Mouse (Mus musculus): ENCODE data around the gene Kiss1. TPM values are rescaled to one million over a fixed set of nuclear protein-coding genes. Genes with fewer than 3 reads are reported as not detected.

The Kiss1 gene
- polyA plus RNA-seq, 1 experiment from 2014 or later = not detected

- Histone ChIP-seq H3K9me3 (no peaks in the 10 kb centered on the region; the same call in 1 of the 2 replicates), H3K4me2 (replicated peaks) (no peak overlapping the region), H3K4me3 (replicated peaks) (no peak overlapping the region), H3K27ac (no peak overlapping the region), H3K27me3 (replicated peaks) (peaks cover 11% of the 10 kb centered on the region; the same call in 1 of the 2 replicates), H3K4me1 (replicated peaks) (peaks cover 26% of the 10 kb centered on the region), H3K36me3 (no peaks in the 10 kb centered on the region), H3K9ac (no peak overlapping the region)
- no peak for ATAC-seq
- 59% methylated on average over 2 of the region's 2 CpGs for WGBS
Observed at GRCm38 (mm10) chr1:133364890-133365289, 43.2 kb downstream of the Kiss1 start.

- Histone ChIP-seq H3K9me3 (no peaks in the 10 kb centered on the region), H3K4me3 (replicated peaks) (no peak overlapping the region), H3K4me1 (replicated peaks) (peaks cover 34% of the 10 kb centered on the region), H3K9ac (no peak overlapping the region), H3K36me3 (no peaks in the 10 kb centered on the region), H3K4me2 (replicated peaks) (no peak overlapping the region), H3K27me3 (replicated peaks) (peaks cover 11% of the 10 kb centered on the region; the same call in 1 of the 2 replicates), H3K27ac (no peak overlapping the region)
- ATAC-seq = no peak
- WGBS = 38% methylated on average over 10 of the region's 10 CpGs
Observed at GRCm38 (mm10) chr1:133366951-133367605, 45.4 kb downstream of the Kiss1 start.

GRCm38 (mm10) chr1:133367606-133368488, 46.2 kb downstream of the Kiss1 start:
- Histone ChIP-seq H3K4me3 (replicated peaks) (no peak overlapping the region), H3K27ac (peak overlapping the region; percentile 60; the same call in 1 of the 2 replicates)

GRCm38 (mm10) chr1:133368644-133369043, 47.0 kb downstream of the Kiss1 start:
- no peak for ATAC-seq
- Histone ChIP-seq H3K4me3 (replicated peaks) (no peak overlapping the region), H3K36me3 (no peaks in the 10 kb centered on the region), H3K9ac (no peak overlapping the region), H3K27me3 (replicated peaks) (peaks cover 11% of the 10 kb centered on the region; the same call in 1 of the 2 replicates), H3K9me3 (no peaks in the 10 kb centered on the region), H3K4me1 (replicated peaks) (peaks cover 33% of the 10 kb centered on the region), H3K4me2 (replicated peaks) (no peak overlapping the region), H3K27ac (no peak overlapping the region)
- 67% methylated on average over 10 of the region's 10 CpGs for WGBS

More at GRCm38 (mm10) chr1:133367606-133368488, 46.2 kb downstream of the Kiss1 start:
- ATAC-seq = no peak
- peak overlapping the region; percentile 17; the same call in 1 of the 2 replicates for H3K9ac ChIP-seq
- WGBS = 20% methylated on average over 11 of the region's 11 CpGs
- no peaks in the 10 kb centered on the region for H3K36me3 ChIP-seq
- peak overlapping the region; percentile 36; the same call in 1 of the 2 replicates for H3K4me2 ChIP-seq (replicated peaks)
- H3K4me1 ChIP-seq (replicated peaks) = peaks cover 37% of the 10 kb centered on the region
- no peaks in the 10 kb centered on the region for H3K9me3 ChIP-seq
- H3K27me3 ChIP-seq (replicated peaks) = peaks cover 11% of the 10 kb centered on the region; the same call in 1 of the 2 replicates

- ATAC-seq = no peak
Observed at GRCm38 (mm10) chr1:133370352-133370751, 48.7 kb downstream of the Kiss1 start.

GRCm38 (mm10) chr1:133371431-133371830, 49.8 kb downstream of the Kiss1 start:
- Histone ChIP-seq H3K27ac (no peak overlapping the region), H3K9ac (no peak overlapping the region), H3K4me1 (replicated peaks) (peaks cover 31% of the 10 kb centered on the region), H3K4me3 (replicated peaks) (no peak overlapping the region), H3K9me3 (no peaks in the 10 kb centered on the region), H3K36me3 (no peaks in the 10 kb centered on the region), H3K27me3 (replicated peaks) (no peaks in the 10 kb centered on the region), H3K4me2 (replicated peaks) (no peak overlapping the region)
- no peak for ATAC-seq
- 68% methylated on average over 6 of the region's 6 CpGs for WGBS

More at GRCm38 (mm10) chr1:133370352-133370751, 48.7 kb downstream of the Kiss1 start:
- H3K4me2 ChIP-seq (replicated peaks) = no peak overlapping the region
- no peak overlapping the region for H3K27ac ChIP-seq
- H3K4me1 ChIP-seq (replicated peaks) = peaks cover 25% of the 10 kb centered on the region
- WGBS = 53% methylated on average over 4 of the region's 4 CpGs
- H3K4me3 ChIP-seq (replicated peaks) = no peak overlapping the region
- no peaks in the 10 kb centered on the region for H3K27me3 ChIP-seq (replicated peaks)
- H3K9ac ChIP-seq = no peak overlapping the region
- no peaks in the 10 kb centered on the region for H3K36me3 ChIP-seq
- H3K9me3 ChIP-seq = no peaks in the 10 kb centered on the region

- H3K4me2 ChIP-seq (replicated peaks) = no peak overlapping the region
- no peak overlapping the region for H3K9ac ChIP-seq
- H3K27me3 ChIP-seq (replicated peaks) = no peaks in the 10 kb centered on the region
- no peak overlapping the region for H3K4me3 ChIP-seq (replicated peaks)
- ATAC-seq = no peak
- H3K27ac ChIP-seq = no peak overlapping the region
- no peaks in the 10 kb centered on the region for H3K36me3 ChIP-seq
- WGBS = 54% methylated on average over 8 of the region's 8 CpGs
- H3K9me3 ChIP-seq = no peaks in the 10 kb centered on the region
- H3K4me1 ChIP-seq (replicated peaks) = peaks cover 31% of the 10 kb centered on the region
Observed at GRCm38 (mm10) chr1:133372113-133372512, 50.4 kb downstream of the Kiss1 start.

GRCm38 (mm10) chr1:133375696-133376346, 54.1 kb downstream of the Kiss1 start:
- WGBS = 51% methylated on average over 10 of the region's 10 CpGs
- ATAC-seq = peak; percentile 90

GRCm38 (mm10) chr1:133377547-133377946, 55.9 kb downstream of the Kiss1 start:
- H3K27me3 ChIP-seq (replicated peaks) = no peaks in the 10 kb centered on the region
- H3K4me1 ChIP-seq (replicated peaks) = 0 out of 2 replicates have a peak, but pooled peaks cover 16% of the 10 kb centered on the region
- H3K27ac ChIP-seq = no peak overlapping the region
- no peak overlapping the region for H3K4me2 ChIP-seq (replicated peaks)
- 87% methylated on average over 5 of the region's 5 CpGs for WGBS
- H3K36me3 ChIP-seq = no peaks in the 10 kb centered on the region
- no peaks in the 10 kb centered on the region for H3K9me3 ChIP-seq
- no peak overlapping the region for H3K9ac ChIP-seq
- no peak for ATAC-seq
- H3K4me3 ChIP-seq (replicated peaks) = no peak overlapping the region

More at GRCm38 (mm10) chr1:133375696-133376346, 54.1 kb downstream of the Kiss1 start:
- Histone ChIP-seq H3K27me3 (replicated peaks) (no peaks in the 10 kb centered on the region), H3K4me2 (replicated peaks) (0 out of 2 replicates have a peak overlapping the region, but pooled peaks have one; percentile 3), H3K9me3 (no peaks in the 10 kb centered on the region), H3K36me3 (no peaks in the 10 kb centered on the region), H3K9ac (no peak overlapping the region), H3K4me1 (replicated peaks) (0 out of 2 replicates have a peak, but pooled peaks cover 20% of the 10 kb centered on the region), H3K4me3 (replicated peaks) (no peak overlapping the region), H3K27ac (no peak overlapping the region)

Measured in intestine, embryonic 15.5 days (tissue).